Mouse (Mus musculus) lung, postnatal 0 days (tissue): ENCODE data around the gene Gbf1.

ENCODE experiments used
- CTCF ChIP-seq: IDR thresholded peaks from 2 replicates; pipeline ENCODE4 v1.5.1; 2016; ENCODE audit warnings: antibody characterized with exemption, mild to moderate bottlenecking
- EP300 ChIP-seq: IDR thresholded peaks from 2 replicates; pipeline ENCODE4 v1.6.1; 2016; ENCODE audit warnings: antibody characterized with exemption, mild to moderate bottlenecking, control low read depth

DNA sequence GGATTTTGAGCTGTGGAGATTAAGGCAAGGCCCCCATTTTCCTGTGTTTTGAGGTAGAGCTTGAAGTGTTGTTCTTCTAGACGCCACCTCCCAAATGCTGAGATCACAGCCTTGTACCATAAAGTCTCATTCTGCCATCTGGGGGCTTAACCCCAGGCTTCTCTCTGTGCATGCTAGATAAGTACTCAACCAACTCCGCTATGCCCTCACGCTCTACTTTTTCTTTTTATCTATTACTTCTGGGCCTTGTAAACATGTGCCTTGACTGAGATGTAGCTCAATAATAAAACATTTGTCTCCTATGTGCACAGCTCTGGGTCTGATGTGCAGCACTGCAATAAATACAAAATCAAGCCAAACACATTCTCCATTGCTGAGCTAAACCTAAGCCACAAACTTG, 32.9 kb upstream of the Gbf1 start:
- TF ChIP-seq EP300 (no peak), CTCF (no peak)
